ENCODE assay signal across 8 mouse cellular contexts in the genomic region with DNA sequence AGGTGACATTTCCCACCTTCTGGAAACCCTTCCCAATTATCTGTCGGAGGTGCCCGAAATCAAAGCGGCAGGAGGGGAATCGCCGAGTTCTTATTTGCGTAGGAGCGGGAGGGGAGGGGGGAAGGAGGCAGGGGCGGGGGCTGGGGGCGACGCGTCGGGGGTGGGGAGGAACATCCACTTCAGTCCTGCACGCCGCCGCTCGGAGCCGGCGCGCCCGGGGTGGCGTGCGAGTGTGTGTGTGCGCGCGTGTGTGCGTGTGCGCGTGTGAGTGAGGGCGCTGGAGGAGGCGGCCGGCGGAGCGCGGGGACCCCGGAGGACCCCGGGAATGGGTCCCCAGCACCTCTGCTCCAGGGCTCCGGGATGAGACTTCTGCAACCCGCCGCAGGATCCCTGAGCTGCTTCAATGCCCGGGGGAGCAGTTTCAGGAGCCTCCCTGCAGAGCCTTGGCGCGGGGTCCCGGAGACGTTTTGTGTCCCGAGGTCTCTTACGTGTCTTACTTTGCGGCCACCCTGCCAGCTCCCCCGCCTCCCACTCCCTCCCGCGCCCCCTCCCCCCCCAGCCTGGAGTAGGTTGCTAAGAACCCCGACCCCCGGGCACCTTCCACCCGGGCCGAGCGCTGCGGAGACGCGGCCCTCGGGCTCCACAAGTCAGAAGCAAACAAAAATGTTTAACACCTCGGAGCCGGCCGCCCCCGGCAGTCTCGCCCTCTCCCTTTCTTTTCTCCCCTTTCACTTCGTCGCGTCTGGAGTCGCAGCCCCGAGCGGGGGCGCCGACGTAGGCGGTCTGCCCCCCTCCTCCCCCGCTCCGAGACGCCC. TPM values are rescaled to one million over a fixed set of nuclear protein-coding genes. Genes with fewer than 3 reads are reported as not detected.
DNase-seq lines count a peak whose midpoint lies in the region; ATAC-seq lines count a peak whose summit lies in the region.

Fst (minus strand) TSS at position 66 of the 815 bp plus-strand sequence.

- WGBS in forebrain, embryonic 11.5 days, result under 1% methylated on average over 64 of the region's 77 CpGs
- WGBS in hindbrain, embryonic 10.5 days, result under 1% methylated on average over 77 of the region's 77 CpGs
- WGBS in liver, embryonic 12.5 days (ENCODE audit: insufficient replicate concordance), result 2% methylated on average over 48 of the region's 77 CpGs
- under 1% methylated on average over 43 of the region's 77 CpGs for WGBS in neural tube, embryonic 14.5 days

- no peaks in the 10 kb centered on the region for H3K36me3 ChIP-seq in forebrain, embryonic 11.5 days (ENCODE audit: control insufficient read depth, insufficient read depth, low read length)
- H3K36me3 ChIP-seq in hindbrain, embryonic 10.5 days, result peaks cover 9% of the 10 kb centered on the region; the same call in 1 of the 2 replicates
- no peaks in the 10 kb centered on the region for H3K36me3 ChIP-seq in liver, embryonic 12.5 days
- no peaks in the 10 kb centered on the region for H3K36me3 ChIP-seq in neural tube, embryonic 14.5 days (ENCODE audit: control insufficient read depth, insufficient read depth, low read length)

- H3K9ac ChIP-seq in forebrain, embryonic 11.5 days (ENCODE audit: low read length), result peak within 1 kb of the TSS; percentile 39
- H3K9ac ChIP-seq in liver, embryonic 12.5 days, result no peak within 1 kb of the TSS; the same call in 1 of the 2 replicates
- peak within 1 kb of the TSS; percentile 48 for H3K9ac ChIP-seq in neural tube, embryonic 14.5 days (replicated peaks; ENCODE audit: low read depth, low read length)

- DNase-seq in cerebellum, adult 18-20 months, result peak; percentile 7 to 25
- DNase-seq in cerebellum, adult 11-12 months, result no peak
- peak; percentile 39 for DNase-seq in NIH3T3 (ENCODE audit: low read depth)
- DNase-seq in forebrain, embryonic 11.5 days (ENCODE audit: low spot score), result peak; percentile 84
- peak; percentile 69 for DNase-seq in hindbrain, embryonic 10.5 days (ENCODE audit: low spot score)

- peak within 1 kb of the TSS; percentile 82 for H3K27ac ChIP-seq in forebrain, embryonic 11.5 days (ENCODE audit: low read depth, low read length)
- H3K27ac ChIP-seq in hindbrain, embryonic 10.5 days, result peak within 1 kb of the TSS; percentile 90
- peak within 1 kb of the TSS; percentile 48; the same call in 1 of the 2 replicates for H3K27ac ChIP-seq in liver, embryonic 12.5 days
- H3K27ac ChIP-seq in neural tube, embryonic 14.5 days (ENCODE audit: low read depth, low read length), result 0 out of 2 replicates have a peak within 1 kb of the TSS, but pooled peaks have one; percentile 34

- H3K27me3 ChIP-seq in forebrain, embryonic 11.5 days (ENCODE audit: control insufficient read depth, insufficient read depth, low read length), result peaks cover 16% of the 10 kb centered on the region
- peaks cover 34% of the 10 kb centered on the region for H3K27me3 ChIP-seq in hindbrain, embryonic 10.5 days (ENCODE audit: insufficient read depth, poor library complexity, severe bottlenecking)
- peaks cover 82% of the 10 kb centered on the region for H3K27me3 ChIP-seq in liver, embryonic 12.5 days (replicated peaks)
- H3K27me3 ChIP-seq in neural tube, embryonic 14.5 days (ENCODE audit: control insufficient read depth, insufficient read depth, low read length), result peaks cover 15% of the 10 kb centered on the region

- peaks cover 7% of the 10 kb centered on the region for H3K4me1 ChIP-seq in forebrain, embryonic 11.5 days (replicated peaks; ENCODE audit: control insufficient read depth, insufficient read depth, low read length)
- H3K4me1 ChIP-seq in hindbrain, embryonic 10.5 days (replicated peaks), result peaks cover 42% of the 10 kb centered on the region
- H3K4me1 ChIP-seq in liver, embryonic 12.5 days, result peaks cover 28% of the 10 kb centered on the region
- H3K4me1 ChIP-seq in neural tube, embryonic 14.5 days (ENCODE audit: control insufficient read depth, insufficient read depth, low read length), result peaks cover 4% of the 10 kb centered on the region; the same call in 1 of the 2 replicates

- peak; percentile 57 for ATAC-seq in forebrain, embryonic 11.5 days (replicated peaks; ENCODE audit: low FRiP score)
- peak; percentile 23; the same call in 1 of the 2 replicates for ATAC-seq in liver, embryonic 12.5 days
- ATAC-seq in neural tube, embryonic 14.5 days (ENCODE audit: low read depth), result peak; percentile 72
- no peak for ATAC-seq in erythroid progenitor cell, adult 5-6 weeks (replicated peaks; ENCODE audit: low FRiP score, poor library complexity, severe bottlenecking)

- peak within 1 kb of the TSS; percentile 90 for H3K4me2 ChIP-seq in forebrain, embryonic 11.5 days (ENCODE audit: low read depth, low read length, severe bottlenecking)
- H3K4me2 ChIP-seq in liver, embryonic 12.5 days, result peak within 1 kb of the TSS; percentile 68
- peak within 1 kb of the TSS; percentile 96 for H3K4me2 ChIP-seq in neural tube, embryonic 14.5 days (ENCODE audit: low read depth, low read length)

- H3K4me3 ChIP-seq in forebrain, embryonic 11.5 days (ENCODE audit: low read depth, low read length), result peak within 1 kb of the TSS; percentile 54
- peak within 1 kb of the TSS; percentile 71 for H3K4me3 ChIP-seq in hindbrain, embryonic 10.5 days
- peak within 1 kb of the TSS; percentile 54 for H3K4me3 ChIP-seq in liver, embryonic 12.5 days
- peak within 1 kb of the TSS; percentile 51 for H3K4me3 ChIP-seq in neural tube, embryonic 14.5 days (ENCODE audit: low read depth, low read length)

- H3K9me3 ChIP-seq in forebrain, embryonic 11.5 days (ENCODE audit: control insufficient read depth, low read length), result no peaks in the 10 kb centered on the region
- H3K9me3 ChIP-seq in hindbrain, embryonic 10.5 days, result no peaks in the 10 kb centered on the region
- H3K9me3 ChIP-seq in liver, embryonic 12.5 days (replicated peaks), result no peaks in the 10 kb centered on the region
- no peaks in the 10 kb centered on the region for H3K9me3 ChIP-seq in neural tube, embryonic 14.5 days (ENCODE audit: control insufficient read depth, low read length)

RNA-seq across cellular contexts. Expression of gene Fst, which starts in this region (rescaled TPM):
- polyA plus RNA-seq in forebrain, embryonic 11.5 days (2014; fragmentation: Nextera tagmentation; extraction: Ambion mirVana), result 27.7 and 33.7 TPM in 2 replicates
- 11.2 and 23.7 TPM in 2 replicates for polyA plus RNA-seq in hindbrain, embryonic 10.5 days (2016; fragmentation: Nextera tagmentation; extraction: Ambion mirVana)
- 7.4 and 8.3 TPM in 2 replicates for polyA plus RNA-seq in liver, embryonic 12.5 days (2016; fragmentation: Nextera tagmentation; extraction: Ambion mirVana)
- 4.5 and 6.4 TPM in 2 replicates for polyA plus RNA-seq in neural tube, embryonic 14.5 days (2014; fragmentation: Nextera tagmentation; extraction: Ambion mirVana)
- total RNA-seq in erythroid progenitor cell, adult 5-6 weeks (2015; ENCODE audit: low replicate concordance), result not detected in 2 replicates
- total RNA-seq in erythroid progenitor cell, adult 5-6 weeks (2017; ENCODE audit: low replicate concordance), result not detected in 2 replicates

Comparison
In these comparisons a context has a peak if more than half of its experiments do, and no peak if none do; other contexts are left out.
1. H3K27ac ChIP-seq: peak in every context shown above with its lines; median percentile 90 in hindbrain, embryonic 10.5 days; 82 in forebrain, embryonic 11.5 days; 48 in liver, embryonic 12.5 days; 34 in neural tube, embryonic 14.5 days.